Comparison of ENCODE assay signal across 11 mouse cellular contexts in the genomic region with DNA sequence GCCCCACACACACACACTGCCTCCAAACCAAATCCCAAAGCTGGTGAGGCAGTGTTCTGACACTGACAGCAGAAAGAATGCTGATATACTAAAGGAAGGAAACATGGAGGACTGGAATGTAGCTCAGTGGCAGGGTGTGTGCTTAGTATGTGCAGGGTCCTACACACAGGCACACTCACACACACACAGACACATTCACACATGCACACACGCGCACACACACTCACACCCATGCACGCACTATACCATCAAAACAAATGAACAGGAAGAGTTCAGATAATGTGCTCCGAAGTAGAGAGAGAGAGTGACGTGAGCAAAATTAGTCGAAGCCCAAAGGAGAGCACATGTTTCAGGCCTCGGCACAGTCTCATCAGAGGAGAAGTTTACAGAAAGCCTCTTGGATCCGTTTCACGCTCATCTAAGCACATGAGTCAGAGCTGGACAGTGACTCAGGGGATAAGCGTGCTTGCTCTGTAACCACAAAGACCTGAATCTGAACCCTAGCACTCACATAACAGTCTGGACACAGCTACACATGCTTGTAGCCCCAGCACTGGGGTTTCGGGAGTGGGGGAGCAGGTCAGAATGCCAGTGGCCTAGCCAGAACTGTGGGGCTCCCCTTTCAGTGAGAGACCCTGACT.
DNase-seq lines count a peak whose midpoint lies in the region; ATAC-seq and TF ChIP-seq lines count a peak whose summit lies in the region.
"Had no signal": no experiment of that assay in that cellular context is flagged by ENCODE, and none has a peak within 500 bp of the region (broad histone marks: within the 10 kb centered on the region; RNA-seq: fewer than 3 reads in every experiment).

No protein-coding gene starts in this region.

- H3K4me2 ChIP-seq in heart, postnatal 0 days (ENCODE audit: low read depth, low read length), result no peak overlapping the region
- H3K4me2 ChIP-seq in heart, embryonic 11.5 days, result no peak overlapping the region
- no peak overlapping the region for H3K4me2 ChIP-seq in embryonic facial prominence, embryonic 14.5 days (ENCODE audit: low read depth, low read length)
- no peak overlapping the region for H3K4me2 ChIP-seq in liver, embryonic 11.5 days
- H3K4me2 ChIP-seq: lung, embryonic 15.5 days had no signal

- TF ChIP-seq CTCF in heart, postnatal 0 days (IDR thresholded peaks at IDR 0.05; ENCODE audit: low read depth), result no peak

- peak; percentile 23 for DNase-seq in heart, postnatal 0 days (ENCODE audit: low spot score)
- peak; percentile 35 to 50 for DNase-seq in urinary bladder, postnatal 36 days (ENCODE audit: low spot score in 2 of 2)
- no peak for DNase-seq in urinary bladder, postnatal 4 days (ENCODE audit: low spot score in 2 of 2)
- peak; percentile 58 for DNase-seq in embryonic facial prominence, embryonic 14.5 days (ENCODE audit: low spot score)
- DNase-seq in spleen, postnatal 14 days (ENCODE audit: low spot score in 2 of 2), result no peak
- no peak for DNase-seq in liver, embryonic 11.5 days (ENCODE audit: low spot score)
- DNase-seq in frontal cortex, postnatal 10 days (ENCODE audit: low spot score in 2 of 2), result no peak
- DNase-seq: thymus, adult 2 months had no signal

- H3K36me3 ChIP-seq in heart, postnatal 0 days (replicated peaks; ENCODE audit: control insufficient read depth, insufficient read depth, low read length), result no peaks in the 10 kb centered on the region
- H3K36me3 ChIP-seq in heart, embryonic 11.5 days (ENCODE audit: control insufficient read depth, insufficient read depth, low read length), result no peaks in the 10 kb centered on the region
- H3K36me3 ChIP-seq in embryonic facial prominence, embryonic 14.5 days (ENCODE audit: control insufficient read depth, insufficient read depth, low read length), result no peaks in the 10 kb centered on the region
- no peaks in the 10 kb centered on the region for H3K36me3 ChIP-seq in liver, embryonic 11.5 days (ENCODE audit: control insufficient read depth, insufficient read depth, low read length)
- H3K36me3 ChIP-seq: lung, embryonic 15.5 days had no signal

- H3K27me3 ChIP-seq in heart, postnatal 0 days (ENCODE audit: control insufficient read depth, insufficient read depth, low read length), result no peaks in the 10 kb centered on the region
- H3K27me3 ChIP-seq in heart, embryonic 11.5 days (ENCODE audit: control insufficient read depth, insufficient read depth, low read length), result no peaks in the 10 kb centered on the region
- H3K27me3 ChIP-seq in embryonic facial prominence, embryonic 14.5 days (replicated peaks; ENCODE audit: control insufficient read depth, insufficient read depth, low read length), result no peaks in the 10 kb centered on the region
- H3K27me3 ChIP-seq in liver, embryonic 11.5 days (replicated peaks; ENCODE audit: control insufficient read depth, insufficient read depth, low read length), result no peaks in the 10 kb centered on the region
- H3K27me3 ChIP-seq: lung, embryonic 15.5 days had no signal

- H3K27ac ChIP-seq in heart, postnatal 0 days (ENCODE audit: low read depth), result 0 out of 2 replicates have a peak overlapping the region, but pooled peaks have one; percentile 18
- no peak overlapping the region for H3K27ac ChIP-seq in heart, embryonic 11.5 days (ENCODE audit: low read depth, low read length)
- no peak overlapping the region for H3K27ac ChIP-seq in embryonic facial prominence, embryonic 14.5 days (replicated peaks; ENCODE audit: low read depth, low read length)
- no peak overlapping the region for H3K27ac ChIP-seq in liver, embryonic 11.5 days (ENCODE audit: low read depth, low read length)
- H3K27ac ChIP-seq: hindbrain, postnatal 0 days; lung, embryonic 15.5 days had no signal

- ATAC-seq in heart, postnatal 0 days (ENCODE audit: insufficient read depth, low read depth), result peak; percentile 47; the same call in 1 of the 2 replicates
- no peak for ATAC-seq in heart, embryonic 11.5 days (replicated peaks; ENCODE audit: insufficient number of reproducible peaks, low FRiP score, low TSS enrichment)
- peak; percentile 37; the same call in 1 of the 2 replicates for ATAC-seq in embryonic facial prominence, embryonic 14.5 days (ENCODE audit: low read depth)
- ATAC-seq in liver, embryonic 11.5 days (replicated peaks; ENCODE audit: low FRiP score), result no peak
- ATAC-seq: hindbrain, postnatal 0 days had no signal

- H3K9ac ChIP-seq in heart, postnatal 0 days (replicated peaks; ENCODE audit: low read depth, low read length), result no peak overlapping the region
- no peak overlapping the region for H3K9ac ChIP-seq in heart, embryonic 11.5 days (ENCODE audit: low read depth, low read length)
- no peak overlapping the region for H3K9ac ChIP-seq in embryonic facial prominence, embryonic 14.5 days (ENCODE audit: low read depth, low read length)
- H3K9ac ChIP-seq in liver, embryonic 11.5 days (ENCODE audit: low read depth, low read length), result no peak overlapping the region
- H3K9ac ChIP-seq: lung, embryonic 15.5 days had no signal

- no peaks in the 10 kb centered on the region for H3K9me3 ChIP-seq in heart, postnatal 0 days (replicated peaks; ENCODE audit: control insufficient read depth, low read length)
- no peaks in the 10 kb centered on the region for H3K9me3 ChIP-seq in heart, embryonic 11.5 days (replicated peaks; ENCODE audit: control insufficient read depth, low read length)
- no peaks in the 10 kb centered on the region for H3K9me3 ChIP-seq in embryonic facial prominence, embryonic 14.5 days (ENCODE audit: control insufficient read depth, low read length)
- H3K9me3 ChIP-seq in liver, embryonic 11.5 days (ENCODE audit: control insufficient read depth, low read length), result no peaks in the 10 kb centered on the region
- H3K9me3 ChIP-seq: lung, embryonic 15.5 days had no signal

- no peak for TF ChIP-seq EP300 in heart, postnatal 0 days (IDR thresholded peaks at IDR 0.05; ENCODE audit: low read depth)

- H3K4me1 ChIP-seq in heart, postnatal 0 days (ENCODE audit: control insufficient read depth, insufficient read depth), result no peaks in the 10 kb centered on the region
- no peaks in the 10 kb centered on the region for H3K4me1 ChIP-seq in heart, embryonic 11.5 days (ENCODE audit: control insufficient read depth, insufficient read depth, low read length)
- H3K4me1 ChIP-seq in embryonic facial prominence, embryonic 14.5 days (ENCODE audit: control insufficient read depth, insufficient read depth, low read length), result no peaks in the 10 kb centered on the region
- H3K4me1 ChIP-seq in liver, embryonic 11.5 days (replicated peaks; ENCODE audit: control insufficient read depth, insufficient read depth, low read length), result no peaks in the 10 kb centered on the region; the same call in 1 of the 2 replicates
- H3K4me1 ChIP-seq: lung, embryonic 15.5 days had no signal

- 61% methylated on average over 11 of the region's 11 CpGs for WGBS in heart, postnatal 0 days
- 73% methylated on average over 11 of the region's 11 CpGs for WGBS in heart, embryonic 11.5 days (ENCODE audit: insufficient replicate concordance)
- 69% methylated on average over 11 of the region's 11 CpGs for WGBS in embryonic facial prominence, embryonic 14.5 days
- WGBS in liver, embryonic 11.5 days, result 72% methylated on average over 11 of the region's 11 CpGs

- no peak overlapping the region for H3K4me3 ChIP-seq in heart, postnatal 0 days (ENCODE audit: low read depth, low read length)
- H3K4me3 ChIP-seq in heart, embryonic 11.5 days (ENCODE audit: low read depth, low read length), result no peak overlapping the region
- no peak overlapping the region for H3K4me3 ChIP-seq in embryonic facial prominence, embryonic 14.5 days (ENCODE audit: low read depth, low read length)
- no peak overlapping the region for H3K4me3 ChIP-seq in liver, embryonic 11.5 days (ENCODE audit: low read depth, low read length)
- H3K4me3 ChIP-seq: lung, embryonic 15.5 days had no signal

Comparison
In these comparisons a context has a peak if more than half of its experiments do, and no peak if none do; other contexts are left out.
1. ATAC-seq: peak in heart, postnatal 0 days (single experiment) and embryonic facial prominence, embryonic 14.5 days (single experiment); none in heart, embryonic 11.5 days (single experiment) and liver, embryonic 11.5 days (single experiment).
2. DNase-seq: peak in heart, postnatal 0 days (single experiment), urinary bladder, postnatal 36 days (2 of 2) and embryonic facial prominence, embryonic 14.5 days (single experiment); none in urinary bladder, postnatal 4 days (0 of 2), spleen, postnatal 14 days (0 of 2), liver, embryonic 11.5 days (single experiment) and frontal cortex, postnatal 10 days (0 of 2).